Mouse (Mus musculus) embryonic fibroblast, embryonic 13.5 days (primary cell): Measurements from ENCODE around the gene Ccdc107.

Experiments
- CTCF ChIP-seq: IDR thresholded peaks from 2 replicates; pipeline ENCODE4 v1.5.1; 2011; ENCODE audit warnings: mild to moderate bottlenecking, control low read depth, low read length, moderate library complexity, borderline replicate concordance; ENCODE audit not compliant: insufficient read depth
- POLR2A ChIP-seq: IDR thresholded peaks from 2 replicates; pipeline ENCODE4 v1.6.1; 2011; ENCODE audit warnings: low read depth, mild to moderate bottlenecking, control low read depth, low read length, moderate library complexity

DNA sequence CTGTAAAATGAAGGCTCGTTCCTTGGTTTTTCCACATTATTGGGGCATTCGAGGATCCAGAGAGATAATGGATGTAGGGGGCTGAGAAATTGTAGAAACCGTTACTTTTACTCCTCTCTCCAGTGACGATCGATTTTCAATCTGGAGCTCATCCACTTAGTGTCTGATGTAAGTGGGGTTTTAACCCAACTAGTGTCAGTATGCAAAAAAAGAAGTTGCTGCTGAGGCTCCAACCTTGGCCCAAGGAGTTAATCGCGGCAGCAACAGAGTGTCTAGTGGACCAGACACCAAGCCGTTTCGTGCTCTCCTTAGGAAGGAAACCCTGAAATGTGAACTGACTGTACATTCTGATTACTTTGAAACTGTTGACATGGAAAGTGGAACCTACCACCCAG is 1.1 kb downstream of the Ccdc107 start:
- no peak for TF ChIP-seq CTCF
- TF ChIP-seq POLR2A = no peak
